Mouse (Mus musculus) liver, embryonic 14.5 days (tissue): ENCODE measurements at regions not wholly inside any gene's neighbourhood (a gene's known extent, or its start where the extent isn't known, plus 50 kb on each side); places are given as distances from the start of the nearest gene placed in this dataset.

Experiments used
- ATAC-seq: fragments of 200-750 bp; cut with Nextera tagmentation; 2 replicates; pipeline ENCODE4 v1.8.0; 2017; ENCODE audit warnings: moderate number of reproducible peaks, mild to moderate bottlenecking, moderate library complexity; ENCODE audit not compliant: insufficient read depth
- DNase-seq, 3 experiments: peaks; one replicate each; pipeline ENCODE4 v3.0.0-alpha.2; 2012 to 2013; ENCODE audit warnings: low read depth in 3 of 3, low spot score in 3 of 3
- H3K27ac ChIP-seq: fragments of 300-500 bp; sonication (generic); 2 replicates; pipeline ENCODE4 v1.5.1; 2014; ENCODE audit warnings: moderate library complexity, mild to moderate bottlenecking, control low read depth, inconsistent platforms
- H3K27me3 ChIP-seq: fragments of 300-500 bp; sonication (generic); 2 replicates; pipeline ENCODE4 v1.6.1; 2014; ENCODE audit warnings: mild to moderate bottlenecking, low read length, moderate library complexity; ENCODE audit not compliant: control insufficient read depth, insufficient read depth
- H3K36me3 ChIP-seq: fragments of 300-500 bp; sonication (generic); replicated peaks from 2 replicates; pipeline ENCODE4 v1.6.1; 2014; ENCODE audit warnings: low read depth; ENCODE audit not compliant: control insufficient read depth, insufficient read depth
- H3K4me1 ChIP-seq, 2 experiments: fragments of 200-500 bp in 1 of 2; fragments of 300-500 bp in 1 of 2; sonication (generic) in 1 of 2; replicated peaks; 2 replicates each; pipeline ENCODE4 v1.6.1; 2012 to 2014; ENCODE audit warnings: antibody characterized with exemption in 1 of 2, inconsistent platforms in 1 of 2, low read length in 1 of 2; ENCODE audit not compliant: control insufficient read depth in 2 of 2, insufficient read depth in 2 of 2
- H3K4me2 ChIP-seq: fragments of 300-500 bp; sonication (generic); 2 replicates; pipeline ENCODE4 v1.6.1; 2014; ENCODE audit warnings: low read depth, mild to moderate bottlenecking, control low read depth, moderate library complexity
- H3K4me3 ChIP-seq, 2 experiments: fragments of 200-500 bp in 1 of 2; fragments of 300-500 bp in 1 of 2; sonication (generic) in 1 of 2; 2 replicates each; pipeline ENCODE4 v1.5.1; 2012 to 2014; ENCODE audit warnings: low read depth in 2 of 2, low read length in 2 of 2, mild to moderate bottlenecking in 2 of 2, control low read depth in 1 of 2, inconsistent platforms in 1 of 2, moderate library complexity in 1 of 2; ENCODE audit not compliant: insufficient read depth in 1 of 2
- H3K9ac ChIP-seq: fragments of 300-500 bp; sonication (generic); replicated peaks from 2 replicates; pipeline ENCODE4 v1.6.1; 2014; ENCODE audit warnings: mild to moderate bottlenecking, control low read depth, moderate library complexity
- H3K9me3 ChIP-seq: fragments of 300-500 bp; sonication (generic); 2 replicates; pipeline ENCODE4 v1.6.1; 2016; ENCODE audit warnings: low read length, mixed read lengths; ENCODE audit not compliant: control insufficient read depth
- CTCF ChIP-seq: IDR thresholded peaks from 2 replicates; pipeline ENCODE4 v1.5.1; 2016; ENCODE audit warnings: antibody characterized with exemption, low read depth, control low read depth
- EP300 ChIP-seq: IDR thresholded peaks from 2 replicates; pipeline ENCODE4 v1.6.1; 2016; ENCODE audit warnings: antibody characterized with exemption, low read depth
- WGBS: fragments of 180-500 bp; shearing (Covaris S2); extraction: QIAGEN DNeasy Blood & Tissue Kit; methylation state at CpG from one replicate; pipeline ENCODE4 v1.1.7; 2014; ENCODE audit not compliant: insufficient replicate concordance; 5-methylcytosine and 5-hydroxymethylcytosine counted together

DNA sequence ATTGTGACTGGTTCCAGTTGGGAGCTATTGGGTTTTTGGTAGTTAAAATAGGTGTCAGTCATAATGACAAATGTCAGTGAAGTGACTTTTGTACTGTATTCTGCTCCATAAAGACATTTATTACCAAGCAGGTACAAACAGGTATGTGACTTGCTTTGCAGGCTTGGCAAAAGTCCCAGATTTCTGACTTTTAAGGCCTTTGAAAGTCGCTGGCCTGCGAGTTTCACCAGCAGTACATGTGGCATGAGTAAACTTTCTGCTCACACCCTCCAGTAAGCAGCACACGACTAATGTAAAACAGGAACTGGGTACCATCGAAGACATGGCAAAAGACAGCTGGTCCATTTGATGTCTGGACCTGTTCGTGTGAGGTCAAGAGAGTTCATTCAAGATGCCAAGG, 659.2 kb downstream of the Zfp706 start:
- Histone ChIP-seq H3K27me3 (no peaks in the 10 kb centered on the region; the same call in 1 of the 2 replicates), H3K4me1 (peaks cover 4 to 10% of the 10 kb centered on the region in 2 experiments), H3K27ac (no peak overlapping the region), H3K4me2 (no peak overlapping the region), H3K4me3 (no peak overlapping the region), H3K9me3 (no peaks in the 10 kb centered on the region), H3K36me3 (no peaks in the 10 kb centered on the region), H3K9ac (no peak overlapping the region)
- ATAC-seq (no peak), DNase-seq (no peak)
- TF ChIP-seq CTCF = no peak
- no peak for TF ChIP-seq EP300
- 75% methylated on average over 5 of the region's 5 CpGs for WGBS

DNA sequence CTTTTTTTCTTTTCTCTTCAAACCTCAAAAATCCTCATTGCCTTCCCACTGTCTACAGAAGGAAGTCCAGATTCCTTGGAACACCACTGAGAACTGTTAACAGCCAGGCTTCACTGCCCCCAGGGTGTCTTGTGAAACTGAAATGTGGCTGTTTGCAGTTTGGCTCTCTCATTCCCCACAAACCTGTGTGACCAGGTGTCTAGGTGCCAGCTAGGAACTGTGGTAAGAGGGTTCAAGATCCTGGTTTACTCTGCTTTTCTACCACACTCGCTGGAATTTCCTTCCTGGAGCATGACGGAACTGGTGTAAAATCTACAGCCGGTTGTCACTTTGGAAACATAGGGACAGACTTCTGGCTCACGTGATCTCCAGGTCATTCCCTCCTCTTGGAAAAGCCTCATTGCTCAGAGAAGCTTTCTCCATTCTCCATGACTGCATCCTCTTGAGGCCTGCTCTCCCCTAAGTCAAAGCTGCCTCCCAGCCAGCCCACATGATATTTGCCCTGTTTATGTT, 660.2 kb downstream of the Zfp706 start:
- DNase-seq (no peak), ATAC-seq (no peak)
- TF ChIP-seq EP300 (no peak), CTCF (no peak)
- no peak overlapping the region for H3K27ac ChIP-seq
- 53% methylated on average over 4 of the region's 4 CpGs for WGBS
- no peaks in the 10 kb centered on the region; the same call in 1 of the 2 replicates for H3K27me3 ChIP-seq
- no peaks in the 10 kb centered on the region for H3K9me3 ChIP-seq
- H3K9ac ChIP-seq = no peak overlapping the region
- H3K4me3 ChIP-seq = no peak overlapping the region
- H3K4me1 ChIP-seq = peaks cover 0 to 3% of the 10 kb centered on the region in 2 experiments; a peak in 1 of 4 replicates
- H3K4me2 ChIP-seq = no peak overlapping the region
- H3K36me3 ChIP-seq = no peaks in the 10 kb centered on the region

- H3K9me3 ChIP-seq = no peaks in the 10 kb centered on the region
- H3K36me3 ChIP-seq = no peaks in the 10 kb centered on the region
- no peak overlapping the region; the same call in 1 of the 2 replicates for H3K9ac ChIP-seq
- TF ChIP-seq EP300 (no peak), CTCF (no peak)
- H3K27me3 ChIP-seq = no peaks in the 10 kb centered on the region; the same call in 1 of the 2 replicates
- no peak overlapping the region for H3K4me3 ChIP-seq
- no peak for DNase-seq
- H3K4me1 ChIP-seq = peaks cover 0 to 3% of the 10 kb centered on the region in 2 experiments; a peak in 1 of 4 replicates
- 21% methylated on average over 5 of the region's 5 CpGs for WGBS
- no peak for ATAC-seq
- no peak overlapping the region for H3K27ac ChIP-seq
- no peak overlapping the region for H3K4me2 ChIP-seq
These were observed 661.4 kb downstream of the Zfp706 start for GRCm38 (mm10) chr15:36346126-36346525.

DNA sequence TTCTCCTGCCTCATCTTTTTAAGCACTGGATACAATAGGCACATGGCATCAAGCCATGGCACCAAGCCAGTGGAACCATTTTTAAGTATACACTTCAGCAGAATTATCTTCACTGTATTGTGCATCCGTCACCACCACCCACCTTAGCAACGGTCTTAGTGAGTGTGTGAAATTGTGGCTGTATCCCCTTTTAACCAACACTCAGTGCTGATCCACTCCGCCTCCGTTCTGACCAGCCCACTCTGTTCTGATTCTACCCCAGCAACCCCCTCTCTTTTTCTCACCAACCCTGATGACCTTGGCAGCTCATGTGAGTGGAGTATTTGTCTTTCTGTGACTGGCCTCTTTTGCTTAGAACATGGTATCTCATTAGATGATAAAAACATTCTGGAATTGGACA, 662.2 kb downstream of the Zfp706 start:
- ATAC-seq = no peak
- no peak overlapping the region for H3K9ac ChIP-seq
- no peak overlapping the region for H3K27ac ChIP-seq
- WGBS = 79% methylated on average over 4 of the region's 4 CpGs
- TF ChIP-seq EP300 (no peak), CTCF (no peak)
- no peaks in the 10 kb centered on the region for H3K9me3 ChIP-seq
- H3K4me1 ChIP-seq = peaks cover 0 to 4% of the 10 kb centered on the region in 2 experiments; a peak in 2 of 4 replicates
- H3K27me3 ChIP-seq = no peaks in the 10 kb centered on the region; the same call in 1 of the 2 replicates
- no peaks in the 10 kb centered on the region for H3K36me3 ChIP-seq
- H3K4me3 ChIP-seq = no peak overlapping the region
- no peak for DNase-seq
- H3K4me2 ChIP-seq = no peak overlapping the region

GRCm38 (mm10) chr15:36339971-36340550, 667.5 kb downstream of the Zfp706 start:
- WGBS = 60% methylated on average over 5 of the region's 5 CpGs
- Histone ChIP-seq H3K4me1 (peaks cover 21 to 37% of the 10 kb centered on the region in 2 experiments), H3K4me3 (no peak overlapping the region), H3K27ac (no peak overlapping the region), H3K36me3 (no peaks in the 10 kb centered on the region), H3K27me3 (peaks cover 2% of the 10 kb centered on the region; the same call in 1 of the 2 replicates), H3K4me2 (no peak overlapping the region), H3K9me3 (no peaks in the 10 kb centered on the region), H3K9ac (no peak overlapping the region)
- ATAC-seq (no peak), DNase-seq (no peak)
- TF ChIP-seq EP300 (no peak), CTCF (no peak)
